Mouse (Mus musculus): Measurements from ENCODE around the gene Sh3bp2. TPM values are rescaled to one million over a fixed set of nuclear protein-coding genes. Genes with fewer than 3 reads are reported as not detected.
"Not testable (repeated sequence)": the region's sequence is repeated elsewhere in the genome, so short reads cannot be mapped to it uniquely, and the experiment has no call there.

The Sh3bp2 gene
- total RNA-seq, 1 experiment from 2014 or later, result 6.5 TPM

- no peak for DNase-seq
Observed at GRCm38 (mm10) chr5:34571551-34571950, 45.9 kb downstream of the Sh3bp2 start.

- not testable (repeated sequence) for DNase-seq
Observed at GRCm38 (mm10) chr5:34572568-34572967, 46.9 kb downstream of the Sh3bp2 start.

- peak; percentile 98 for DNase-seq
Observed at GRCm38 (mm10) chr5:34573268-34574221, 47.9 kb downstream of the Sh3bp2 start, which contains the start of gene Add1. TSS of gene Add1 (plus strand) at chr5:34573664.

GRCm38 (mm10) chr5:34574721-34575120 lies 49.1 kb downstream of the Sh3bp2 start:
- DNase-seq, result no peak

GRCm38 (mm10) chr5:34576286-34576685 lies 50.6 kb downstream of the Sh3bp2 start:
- no peak for DNase-seq

- DNase-seq, result no peak
Observed at GRCm38 (mm10) chr5:34578038-34578655, 52.5 kb downstream of the Sh3bp2 start.

- no peak for DNase-seq
Observed at GRCm38 (mm10) chr5:34579377-34579776, 53.7 kb downstream of the Sh3bp2 start.

- DNase-seq, result peak; percentile 62
Observed at GRCm38 (mm10) chr5:34581671-34582313, 56.2 kb downstream of the Sh3bp2 start.

GRCm38 (mm10) chr5:34582314-34582675 lies 56.7 kb downstream of the Sh3bp2 start:
- DNase-seq, result peak; percentile 42

- DNase-seq, result no peak
Observed at GRCm38 (mm10) chr5:34585216-34585615, 59.6 kb downstream of the Sh3bp2 start.

GRCm38 (mm10) chr5:34587881-34588280 lies 62.2 kb downstream of the Sh3bp2 start:
- no peak for DNase-seq

- no peak for DNase-seq
Observed at GRCm38 (mm10) chr5:34590059-34590458, 64.4 kb downstream of the Sh3bp2 start.

- no peak for DNase-seq
Observed at GRCm38 (mm10) chr5:34590702-34591101, 65.1 kb downstream of the Sh3bp2 start.

- no peak for DNase-seq
Observed at GRCm38 (mm10) chr5:34591388-34592004, 65.9 kb downstream of the Sh3bp2 start.

GRCm38 (mm10) chr5:34592224-34592623 lies 66.6 kb downstream of the Sh3bp2 start:
- DNase-seq, result not testable (repeated sequence)

- no peak for DNase-seq
Observed at GRCm38 (mm10) chr5:34592666-34593065, 67.0 kb downstream of the Sh3bp2 start.

GRCm38 (mm10) chr5:34593202-34593727 lies 67.6 kb downstream of the Sh3bp2 start:
- DNase-seq, result no peak

GRCm38 (mm10) chr5:34604576-34604975 lies 78.9 kb downstream of the Sh3bp2 start:
- no peak for DNase-seq

- DNase-seq, result no peak
Observed at GRCm38 (mm10) chr5:34607100-34607880, 81.7 kb downstream of the Sh3bp2 start.

- DNase-seq, result no peak
Observed at GRCm38 (mm10) chr5:34608226-34608625, 82.6 kb downstream of the Sh3bp2 start.

GRCm38 (mm10) chr5:34609966-34610365 lies 84.3 kb downstream of the Sh3bp2 start:
- no peak for DNase-seq
